ENCODE assay signal across 17 mouse cellular contexts in the genomic region with DNA sequence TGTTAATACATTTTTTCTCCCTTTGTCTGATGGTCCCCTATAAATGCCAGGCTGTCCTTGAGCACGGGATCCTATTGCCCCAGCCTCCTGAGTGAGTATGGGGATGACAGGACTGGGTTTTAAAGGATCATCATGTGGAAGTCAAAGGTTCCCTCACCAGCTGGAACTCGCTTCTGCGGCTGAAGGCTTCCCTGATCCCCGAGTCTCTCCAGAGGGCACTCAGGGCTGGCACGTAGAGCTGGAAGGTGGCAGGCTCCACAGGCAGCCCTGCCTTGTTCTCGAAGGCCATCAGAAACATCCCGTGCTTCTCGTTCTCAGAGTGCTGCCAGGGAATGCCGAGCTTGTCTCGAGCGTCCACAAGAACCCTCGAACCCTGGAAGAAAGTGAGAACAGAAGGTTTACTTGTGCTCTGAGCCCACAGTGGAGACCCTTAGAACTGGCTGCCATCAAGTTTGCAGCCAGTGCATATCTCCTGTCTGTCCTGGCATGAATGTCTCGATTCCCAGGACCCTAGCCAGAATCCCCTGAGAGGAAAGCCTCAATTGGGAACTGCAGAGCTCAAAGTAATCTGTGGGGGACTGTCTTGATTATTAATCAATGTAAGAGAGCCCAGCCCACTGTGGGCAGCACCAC. TPM values are rescaled to one million over a fixed set of nuclear protein-coding genes. Genes with fewer than 3 reads are reported as not detected.
DNase-seq lines count a peak whose midpoint lies in the region; ATAC-seq and TF ChIP-seq lines count a peak whose summit lies in the region.
"Had no signal": no experiment of that assay in that cellular context is flagged by ENCODE, and none has a peak within 500 bp of the region (broad histone marks: within the 10 kb centered on the region; RNA-seq: fewer than 3 reads in every experiment).

No protein-coding gene starts in this region.

- H3K9me3 ChIP-seq in forebrain, postnatal 0 days (ENCODE audit: low read length): no peaks in the 10 kb centered on the region
- H3K9me3 ChIP-seq in forebrain, embryonic 13.5 days (replicated peaks): no peaks in the 10 kb centered on the region
- H3K9me3 ChIP-seq in heart, postnatal 0 days (replicated peaks; ENCODE audit: control insufficient read depth, low read length): no peaks in the 10 kb centered on the region
- H3K9me3 ChIP-seq in lung, embryonic 14.5 days (ENCODE audit: low read depth, low read length): no peaks in the 10 kb centered on the region
- H3K9me3 ChIP-seq in stomach, embryonic 16.5 days (replicated peaks; ENCODE audit: control insufficient read depth, low read length): no peaks in the 10 kb centered on the region
- H3K9me3 ChIP-seq: forebrain, embryonic 12.5 days; limb, embryonic 15.5 days; midbrain, embryonic 10.5 days had no signal

- peaks cover 38% of the 10 kb centered on the region for H3K36me3 ChIP-seq in forebrain, postnatal 0 days (ENCODE audit: insufficient read depth)
- peaks cover 46% of the 10 kb centered on the region for H3K36me3 ChIP-seq in forebrain, embryonic 13.5 days (ENCODE audit: poor library complexity, severe bottlenecking)
- peaks cover 45% of the 10 kb centered on the region for H3K36me3 ChIP-seq in heart, postnatal 0 days (replicated peaks; ENCODE audit: control insufficient read depth, insufficient read depth, low read length)
- peaks cover 63% of the 10 kb centered on the region for H3K36me3 ChIP-seq in lung, embryonic 14.5 days (ENCODE audit: insufficient read depth)
- H3K36me3 ChIP-seq in stomach, embryonic 16.5 days (ENCODE audit: control insufficient read depth, insufficient read depth, low read length): peaks cover 19% of the 10 kb centered on the region

- no peaks in the 10 kb centered on the region; the same call in 1 of the 2 replicates for H3K4me1 ChIP-seq in forebrain, postnatal 0 days (ENCODE audit: insufficient read depth)
- peaks cover 16% of the 10 kb centered on the region for H3K4me1 ChIP-seq in forebrain, embryonic 13.5 days
- peaks cover 35% of the 10 kb centered on the region for H3K4me1 ChIP-seq in heart, postnatal 0 days (ENCODE audit: control insufficient read depth, insufficient read depth)
- H3K4me1 ChIP-seq in lung, embryonic 14.5 days (ENCODE audit: insufficient read depth): peaks cover 9% of the 10 kb centered on the region; the same call in 1 of the 2 replicates
- H3K4me1 ChIP-seq in stomach, embryonic 16.5 days (ENCODE audit: control insufficient read depth, insufficient read depth, low read length): peaks cover 26% of the 10 kb centered on the region

- peak; percentile 47 for ATAC-seq in forebrain, postnatal 0 days
- ATAC-seq in forebrain, embryonic 13.5 days: no peak
- ATAC-seq in heart, postnatal 0 days (ENCODE audit: insufficient read depth, low read depth): no peak
- ATAC-seq in lung, embryonic 14.5 days (ENCODE audit: insufficient read depth): no peak
- no peak for ATAC-seq in stomach, embryonic 16.5 days (ENCODE audit: insufficient read depth, low FRiP score)

- WGBS in forebrain, postnatal 0 days: 73% methylated on average over 13 of the region's 13 CpGs
- 92% methylated on average over 13 of the region's 13 CpGs for WGBS in forebrain, embryonic 13.5 days
- WGBS in heart, postnatal 0 days: 77% methylated on average over 13 of the region's 13 CpGs
- WGBS in lung, embryonic 14.5 days: 77% methylated on average over 13 of the region's 13 CpGs
- 78% methylated on average over 13 of the region's 13 CpGs for WGBS in stomach, embryonic 16.5 days

- no peak for DNase-seq in forebrain, postnatal 0 days
- no peak for DNase-seq in heart, postnatal 0 days (ENCODE audit: low spot score)
- no peak for DNase-seq in heart, postnatal 10 days
- DNase-seq in lung, embryonic 14.5 days: no peak
- no peak for DNase-seq in lung, postnatal 25 days (ENCODE audit: low spot score)
- DNase-seq: cerebellum, postnatal 14 days; embryo, embryonic 11 days; kidney, adult 18-20 months; kidney, postnatal 25 days; layer of hippocampus, adult 9-11 months; lung, postnatal 4 days; right cerebral cortex, postnatal 4 days had no signal

- no peak overlapping the region for H3K4me2 ChIP-seq in forebrain, postnatal 0 days (ENCODE audit: low read depth)
- H3K4me2 ChIP-seq in forebrain, embryonic 13.5 days: no peak overlapping the region
- H3K4me2 ChIP-seq in heart, postnatal 0 days (ENCODE audit: low read depth, low read length): no peak overlapping the region
- no peak overlapping the region for H3K4me2 ChIP-seq in lung, embryonic 14.5 days
- H3K4me2 ChIP-seq in stomach, embryonic 16.5 days (ENCODE audit: low read depth, low read length): no peak overlapping the region
- H3K4me2 ChIP-seq: forebrain, embryonic 12.5 days; limb, embryonic 15.5 days had no signal

- no peak overlapping the region for H3K4me3 ChIP-seq in forebrain, postnatal 0 days (ENCODE audit: low read depth, low read length)
- H3K4me3 ChIP-seq in forebrain, embryonic 13.5 days: no peak overlapping the region
- no peak overlapping the region for H3K4me3 ChIP-seq in heart, postnatal 0 days (ENCODE audit: low read depth, low read length)
- no peak overlapping the region for H3K4me3 ChIP-seq in lung, embryonic 14.5 days (ENCODE audit: low read depth, low read length)
- no peak overlapping the region for H3K4me3 ChIP-seq in stomach, embryonic 16.5 days (replicated peaks; ENCODE audit: low read length)
- H3K4me3 ChIP-seq: forebrain, embryonic 12.5 days; limb, embryonic 15.5 days; midbrain, embryonic 10.5 days had no signal

- H3K9ac ChIP-seq in forebrain, postnatal 0 days: no peak overlapping the region
- H3K9ac ChIP-seq in forebrain, embryonic 13.5 days: no peak overlapping the region
- no peak overlapping the region for H3K9ac ChIP-seq in heart, postnatal 0 days (replicated peaks; ENCODE audit: low read depth, low read length)
- no peak overlapping the region for H3K9ac ChIP-seq in lung, embryonic 14.5 days
- peak overlapping the region; percentile 38; the same call in 1 of the 2 replicates for H3K9ac ChIP-seq in stomach, embryonic 16.5 days (ENCODE audit: low read length)
- H3K9ac ChIP-seq: forebrain, embryonic 12.5 days; limb, embryonic 15.5 days had no signal

- TF ChIP-seq CTCF in forebrain, postnatal 0 days (IDR thresholded peaks at IDR 0.05; ENCODE audit: low read depth): no peak
- TF ChIP-seq CTCF in heart, postnatal 0 days (IDR thresholded peaks at IDR 0.05; ENCODE audit: low read depth): no peak
- no peak for TF ChIP-seq CTCF in lung, embryonic 14.5 days (IDR thresholded peaks at IDR 0.05; ENCODE audit: low read depth)

- TF ChIP-seq EP300 in heart, postnatal 0 days (IDR thresholded peaks at IDR 0.05; ENCODE audit: low read depth): no peak

- peak overlapping the region; percentile 36 for H3K27ac ChIP-seq in forebrain, postnatal 0 days (ENCODE audit: low read depth, low read length)
- H3K27ac ChIP-seq in forebrain, embryonic 13.5 days: no peak overlapping the region
- H3K27ac ChIP-seq in heart, postnatal 0 days (ENCODE audit: low read depth): peak overlapping the region; percentile 43; the same call in 1 of the 2 replicates
- 0 out of 2 replicates have a peak overlapping the region, but pooled peaks have one; percentile 18 for H3K27ac ChIP-seq in lung, embryonic 14.5 days (ENCODE audit: low read depth)
- 0 out of 2 replicates have a peak overlapping the region, but pooled peaks have one; percentile 2 for H3K27ac ChIP-seq in stomach, embryonic 16.5 days (ENCODE audit: low read length)
- H3K27ac ChIP-seq: forebrain, embryonic 12.5 days; limb, embryonic 15.5 days; midbrain, embryonic 10.5 days had no signal

- intact Hi-C loops in heart, postnatal 10 days (cut with DNase I): no loop called here

- no peaks in the 10 kb centered on the region for H3K27me3 ChIP-seq in forebrain, postnatal 0 days (ENCODE audit: insufficient read depth, low read length)
- no peaks in the 10 kb centered on the region for H3K27me3 ChIP-seq in forebrain, embryonic 13.5 days
- no peaks in the 10 kb centered on the region for H3K27me3 ChIP-seq in heart, postnatal 0 days (ENCODE audit: control insufficient read depth, insufficient read depth, low read length)
- H3K27me3 ChIP-seq in lung, embryonic 14.5 days (ENCODE audit: insufficient read depth, low read length): no peaks in the 10 kb centered on the region
- no peaks in the 10 kb centered on the region for H3K27me3 ChIP-seq in stomach, embryonic 16.5 days (ENCODE audit: control insufficient read depth, insufficient read depth, low read length)
- H3K27me3 ChIP-seq: forebrain, embryonic 12.5 days; limb, embryonic 15.5 days had no signal

RNA-seq across cellular contexts. Expression of a gene that starts 44.9 kb away (rescaled TPM):
- 102 and 138 TPM in 2 replicates for total RNA-seq in forebrain, postnatal 0 days (2014; rRNA removed)
- 35.6 and 39.0 TPM in 2 replicates for polyA plus RNA-seq in forebrain, postnatal 0 days (2015; fragmentation: Nextera tagmentation; extraction: Ambion mirVana)
- 11.0 and 12.6 TPM in 2 replicates for polyA plus RNA-seq in forebrain, embryonic 13.5 days (2015; fragmentation: Nextera tagmentation; extraction: Ambion mirVana)
- total RNA-seq in heart, postnatal 0 days (2014; rRNA removed; ENCODE audit: low replicate concordance): 132 and 145 TPM in 2 replicates
- polyA plus RNA-seq in heart, postnatal 0 days (2015; fragmentation: Nextera tagmentation; extraction: Ambion mirVana): 13.4 and 13.9 TPM in 2 replicates
- 10 to 100 TPM; 87.4 to 89.9 TPM for total RNA-seq in heart, postnatal 10 days (2021)
- 63.0 and 77.1 TPM in 2 replicates for polyA plus RNA-seq in lung, embryonic 14.5 days (2014; fragmentation: Nextera tagmentation; extraction: Ambion mirVana)
- polyA plus RNA-seq in stomach, embryonic 16.5 days (2015; fragmentation: Nextera tagmentation; extraction: Ambion mirVana): 6.9 and 7.2 TPM in 2 replicates
